Mouse (Mus musculus) kidney, adult 2 months (tissue): Measurements from ENCODE around the gene Capn15. TPM values are rescaled to one million over a fixed set of nuclear protein-coding genes. Genes with fewer than 3 reads are reported as not detected.

Experiments used
- DNase-seq: peaks from one replicate; pipeline ENCODE4 v3.0.0; 2021
- H3K27ac ChIP-seq: fragments of 200-500 bp; 2 replicates; pipeline ENCODE4 v1.5.1; 2012; ENCODE audit warnings: low read depth, low read length, control low read depth, inconsistent platforms; ENCODE audit not compliant: insufficient read depth
- H3K27me3 ChIP-seq: fragments of 200-500 bp; replicated peaks from 2 replicates; pipeline ENCODE4 v1.6.1; 2012; ENCODE audit warnings: mild to moderate bottlenecking, moderate library complexity, low read length, inconsistent platforms; ENCODE audit not compliant: control insufficient read depth, insufficient read depth
- H3K36me3 ChIP-seq: fragments of 200-500 bp; 2 replicates; pipeline ENCODE4 v1.6.1; 2012; ENCODE audit warnings: mild to moderate bottlenecking, moderate library complexity, low read length, inconsistent platforms; ENCODE audit not compliant: control insufficient read depth, insufficient read depth
- H3K4me1 ChIP-seq: fragments of 200-500 bp; 2 replicates; pipeline ENCODE4 v1.6.1; 2011; ENCODE audit warnings: low read length; ENCODE audit not compliant: control insufficient read depth, insufficient read depth
- H3K4me3 ChIP-seq: fragments of 200-500 bp; 2 replicates; pipeline ENCODE4 v1.5.1; 2011; ENCODE audit warnings: mild to moderate bottlenecking, low read depth, low read length, control low read depth; ENCODE audit not compliant: insufficient read depth
- CTCF ChIP-seq: fragments of 200-500 bp; conservative IDR thresholded peaks from 2 replicates; pipeline ENCODE4 v1.5.1; 2011; ENCODE audit warnings: low read depth, mild to moderate bottlenecking, control low read depth, low read length, moderate library complexity, mixed read lengths; ENCODE audit not compliant: insufficient read depth, insufficient read length
- POLR2A ChIP-seq: fragments of 200-500 bp; IDR thresholded peaks from one replicate; pipeline ENCODE4 v1.6.1; 2011; ENCODE audit warnings: low read depth, low read length, control low read depth
- WGBS: fragments of 180-500 bp; shearing (Covaris S2); methylation state at CpG from one replicate; pipeline ENCODE4 v1.1.7; 2018; 5-methylcytosine and 5-hydroxymethylcytosine counted together
- polyA plus RNA-seq: library from polyadenylated mRNA; depleted of rRNA; stranded (reverse); fragments of >200 nt; gene quantifications from 2 replicates; pipeline ENCODE4 v1.2.3, GENCODE M21; 2012

Gene Capn15
- polyA plus RNA-seq, 1 experiment, result 24.0 TPM

GRCm38 (mm10) chr17:25980854-25981253 is 4.7 kb downstream of the Capn15 start:
- H3K27me3 ChIP-seq, result no peaks in the 10 kb centered on the region
- peaks cover 13% of the 10 kb centered on the region for H3K4me1 ChIP-seq
- DNase-seq, result peak; percentile 78
- 64% methylated on average over 5 of the region's 5 CpGs for WGBS
- no peaks in the 10 kb centered on the region for H3K36me3 ChIP-seq
- H3K27ac ChIP-seq, result no peak overlapping the region
- H3K4me3 ChIP-seq, result no peak overlapping the region
- TF ChIP-seq CTCF (no peak), POLR2A (no peak)

GRCm38 (mm10) chr17:25979829-25980738 is 5.5 kb downstream of the Capn15 start:
- DNase-seq, result peak; percentile 56
- H3K27me3 ChIP-seq, result no peaks in the 10 kb centered on the region
- H3K4me3 ChIP-seq, result no peak overlapping the region

GRCm38 (mm10) chr17:25970954-25971707 is 14.5 kb downstream of the Capn15 start:
- peak overlapping the region; percentile 12; the same call in 1 of the 2 replicates for H3K27ac ChIP-seq
- H3K27me3 ChIP-seq, result no peaks in the 10 kb centered on the region
- peaks cover 14% of the 10 kb centered on the region for H3K4me1 ChIP-seq
- no peaks in the 10 kb centered on the region; the same call in 1 of the 2 replicates for H3K36me3 ChIP-seq
- H3K4me3 ChIP-seq, result no peak overlapping the region
- WGBS, result 71% methylated on average over 4 of the region's 4 CpGs
- DNase-seq, result no peak
- TF ChIP-seq POLR2A, result no peak
- no peak for TF ChIP-seq CTCF

More at GRCm38 (mm10) chr17:25979829-25980738, 5.5 kb downstream of the Capn15 start:
- Histone ChIP-seq H3K27ac (no peak overlapping the region), H3K36me3 (no peaks in the 10 kb centered on the region), H3K4me1 (peaks cover 13% of the 10 kb centered on the region)
- 51% methylated on average over 5 of the region's 5 CpGs for WGBS
- TF ChIP-seq POLR2A (no peak), CTCF (no peak)

GRCm38 (mm10) chr17:25970448-25970847 is 15.1 kb downstream of the Capn15 start:
- Histone ChIP-seq H3K4me1 (peaks cover 14% of the 10 kb centered on the region), H3K27ac (peak overlapping the region; percentile 12; the same call in 1 of the 2 replicates), H3K36me3 (no peaks in the 10 kb centered on the region; the same call in 1 of the 2 replicates), H3K27me3 (no peaks in the 10 kb centered on the region), H3K4me3 (no peak overlapping the region)
- WGBS, result 84% methylated on average over 9 of the region's 9 CpGs
- no peak for TF ChIP-seq POLR2A
- no peak for TF ChIP-seq CTCF
- no peak for DNase-seq

GRCm38 (mm10) chr17:25968176-25968575 is 17.4 kb downstream of the Capn15 start:
- Histone ChIP-seq H3K27ac (peak overlapping the region; percentile 42; the same call in 1 of the 2 replicates), H3K27me3 (no peaks in the 10 kb centered on the region), H3K4me3 (no peak overlapping the region), H3K4me1 (peaks cover 14% of the 10 kb centered on the region), H3K36me3 (no peaks in the 10 kb centered on the region; the same call in 1 of the 2 replicates)
- DNase-seq, result peak; percentile 86
- TF ChIP-seq POLR2A (peak; percentile 15), CTCF (no peak)
- WGBS, result 23% methylated on average over 1 of the region's 1 CpGs

- Histone ChIP-seq H3K4me3 (no peak overlapping the region), H3K27ac (peak overlapping the region; percentile 24; the same call in 1 of the 2 replicates), H3K36me3 (no peaks in the 10 kb centered on the region), H3K4me1 (peaks cover 14% of the 10 kb centered on the region), H3K27me3 (no peaks in the 10 kb centered on the region)
- WGBS, result 20% methylated on average over 3 of the region's 3 CpGs
- no peak for TF ChIP-seq POLR2A
- TF ChIP-seq CTCF, result no peak
- peak; percentile 46 for DNase-seq
Observed at GRCm38 (mm10) chr17:25967652-25968051, 17.9 kb downstream of the Capn15 start.
